Mouse (Mus musculus) lung, postnatal 14 days (tissue): ENCODE results near the gene Rgs6.

Experiments
- DNase-seq: peaks from one replicate; pipeline ENCODE4 v3.0.0; 2021

Rgs6 gene

GRCm38 (mm10) chr12:82762046-82762445 is 174.0 kb downstream of the Rgs6 start:
- no peak for DNase-seq

DNA sequence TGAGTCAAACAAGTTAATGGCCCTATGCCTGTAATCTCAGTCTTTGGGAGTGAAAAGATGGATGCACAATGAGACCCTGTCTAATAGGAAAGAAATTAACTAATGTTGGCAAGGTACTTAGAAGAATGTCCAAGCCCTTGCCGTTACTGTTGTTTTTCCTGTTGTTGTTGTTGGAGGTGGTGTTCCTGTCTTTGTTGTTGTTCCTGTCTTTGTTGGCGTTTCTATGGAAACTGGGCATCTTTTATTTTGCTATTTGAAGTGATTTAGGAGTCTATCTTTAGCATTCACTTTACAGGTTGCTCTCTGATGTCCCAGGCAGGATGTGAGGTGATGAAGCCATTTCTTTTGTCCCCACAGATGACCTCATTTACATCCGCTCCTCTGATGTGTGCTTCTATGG is 180.6 kb downstream of the Rgs6 start:
- DNase-seq = no peak

GRCm38 (mm10) chr12:82772215-82772614 is 184.1 kb downstream of the Rgs6 start:
- DNase-seq = no peak

GRCm38 (mm10) chr12:82774576-82774975 is 186.5 kb downstream of the Rgs6 start:
- DNase-seq = no peak

GRCm38 (mm10) chr12:82776686-82777085 is 188.6 kb downstream of the Rgs6 start:
- DNase-seq = no peak

DNA sequence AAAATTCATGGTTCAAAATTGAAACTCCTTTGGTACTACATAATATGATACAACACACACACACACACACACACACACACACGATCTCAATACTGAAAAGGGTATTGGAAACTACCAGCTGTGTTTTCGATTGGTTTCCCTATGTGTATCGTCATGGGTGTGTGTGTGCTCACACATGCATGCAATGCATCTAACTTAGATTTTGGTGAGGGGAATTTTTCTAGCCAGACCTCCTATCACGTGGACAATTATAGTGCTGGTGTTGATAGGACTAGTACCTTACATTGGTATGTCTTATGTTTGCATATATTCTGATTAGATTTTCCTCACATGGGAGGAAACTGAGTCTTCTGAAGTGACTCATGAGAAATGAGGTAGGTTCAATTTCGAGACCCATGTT is 192.8 kb downstream of the Rgs6 start:
- no peak for DNase-seq

DNA sequence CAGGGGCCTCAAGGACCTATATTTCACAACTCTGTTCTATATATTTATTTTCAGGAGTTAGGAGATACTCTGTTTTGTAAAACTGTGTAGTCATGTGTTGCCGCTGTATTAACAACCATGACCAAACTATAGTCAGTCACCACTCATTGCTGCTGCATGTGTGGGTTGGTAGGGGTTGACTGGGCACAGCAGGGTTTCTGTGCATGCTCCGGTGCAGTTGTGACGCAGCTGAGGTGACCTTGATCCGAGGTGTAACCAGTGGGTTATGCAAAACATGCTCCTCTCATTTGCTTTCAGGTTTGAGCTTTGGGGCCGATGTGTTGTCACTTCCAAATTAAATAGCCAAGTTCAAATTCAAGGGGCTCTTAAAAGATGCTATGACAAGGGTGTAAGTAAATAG is 193.3 kb downstream of the Rgs6 start:
- DNase-seq = no peak

DNA sequence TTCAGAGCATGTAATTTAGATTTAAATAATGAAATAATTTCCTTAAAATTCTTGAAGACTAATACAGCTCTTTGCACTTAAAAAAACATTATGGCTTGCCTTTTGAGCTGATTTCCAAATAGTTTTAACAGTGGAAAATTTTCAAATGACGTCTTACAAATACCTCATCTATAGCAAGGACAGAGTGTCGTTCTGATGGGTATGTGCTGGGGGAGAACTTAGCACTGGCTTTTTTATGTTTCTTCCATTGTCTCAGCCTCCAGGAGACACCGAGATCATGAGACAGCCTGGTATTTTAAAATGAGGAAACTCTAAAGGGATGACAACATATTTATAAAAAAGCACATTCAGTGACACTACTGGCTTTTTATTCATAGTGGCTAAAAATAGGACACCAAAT is 204.0 kb downstream of the Rgs6 start:
- no peak for DNase-seq

GRCm38 (mm10) chr12:82799892-82800291 is 211.8 kb downstream of the Rgs6 start:
- DNase-seq = no peak

DNA sequence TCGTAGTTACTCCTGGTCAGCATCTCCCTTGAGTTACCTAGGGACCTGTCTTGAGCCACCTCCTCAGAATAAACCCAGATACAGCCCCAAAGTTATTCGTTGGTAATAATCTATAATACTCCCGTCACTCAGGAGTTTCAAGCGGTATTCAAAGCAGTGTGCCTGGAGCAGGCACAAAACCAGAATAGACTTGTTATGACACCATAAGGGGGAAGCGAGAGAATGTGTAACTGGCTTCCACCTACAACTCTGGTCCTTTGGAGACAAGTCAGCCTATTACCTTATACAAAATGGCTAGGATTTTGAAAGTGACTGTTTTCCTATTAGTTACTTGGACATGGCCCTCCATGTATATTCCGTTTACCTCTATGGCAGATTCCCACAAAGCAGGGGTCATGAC is 213.6 kb downstream of the Rgs6 start:
- no peak for DNase-seq

DNA sequence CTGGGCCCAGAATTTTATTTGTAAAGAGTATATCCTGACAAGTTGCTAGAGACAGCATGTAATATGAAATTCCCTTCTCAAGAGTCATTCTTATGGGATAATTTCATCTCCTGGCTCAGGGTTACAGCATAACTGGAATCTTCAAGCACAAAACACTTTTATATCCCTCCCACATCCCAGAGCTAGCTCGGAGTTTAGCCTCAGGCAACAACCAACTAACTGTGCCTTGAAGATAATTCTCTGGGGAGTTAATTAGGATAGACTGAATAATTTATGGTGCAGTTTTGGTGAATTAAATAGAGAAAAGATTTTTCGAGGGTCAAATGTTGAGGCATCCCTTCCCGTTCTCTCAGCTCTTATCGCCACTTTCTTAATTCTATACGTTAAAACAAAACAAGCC is 214.6 kb downstream of the Rgs6 start:
- DNase-seq = no peak

GRCm38 (mm10) chr12:82805167-82805566 is 217.1 kb downstream of the Rgs6 start:
- no peak for DNase-seq

GRCm38 (mm10) chr12:82810631-82811030 is 222.5 kb downstream of the Rgs6 start:
- no peak for DNase-seq

DNA sequence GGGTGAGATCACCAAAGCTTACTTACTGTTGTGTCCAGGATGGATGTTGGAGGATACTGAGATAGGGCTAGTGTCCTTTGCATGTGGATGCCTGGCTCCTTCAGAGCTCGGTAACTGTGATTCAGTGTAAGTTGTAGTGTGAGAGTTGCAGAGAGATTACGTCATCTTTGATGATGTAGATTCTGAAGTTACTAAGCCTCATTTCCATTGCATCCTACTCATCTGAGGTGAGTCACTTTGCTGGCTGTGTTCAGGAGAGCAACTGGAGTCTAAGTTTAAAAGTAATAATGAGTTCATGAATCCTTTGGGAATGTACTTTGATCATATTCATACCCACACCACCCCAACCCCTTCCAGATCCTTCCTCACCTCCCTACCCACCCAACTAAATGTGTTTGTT is 227.9 kb downstream of the Rgs6 start:
- DNase-seq = no peak

DNA sequence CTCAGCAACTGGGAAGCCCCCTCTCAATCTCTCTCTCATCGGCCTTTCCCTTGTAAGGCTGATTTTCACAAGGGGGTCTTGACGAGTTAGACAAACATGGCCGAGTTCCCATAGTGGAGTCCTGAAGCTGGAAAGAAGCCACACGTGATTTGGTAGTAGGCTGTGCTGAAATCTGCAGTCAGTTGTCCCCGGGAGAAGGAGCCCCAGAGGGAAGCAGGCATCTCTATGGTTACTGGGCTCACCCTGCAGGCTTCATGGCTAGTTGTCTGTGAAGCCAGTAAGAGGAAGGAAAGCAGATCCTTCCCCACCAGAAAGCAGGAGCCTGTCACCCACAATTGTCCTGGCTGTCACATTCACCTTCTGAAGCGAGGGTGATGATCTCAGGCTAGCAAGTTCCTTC is 231.2 kb downstream of the Rgs6 start:
- DNase-seq = no peak

DNA sequence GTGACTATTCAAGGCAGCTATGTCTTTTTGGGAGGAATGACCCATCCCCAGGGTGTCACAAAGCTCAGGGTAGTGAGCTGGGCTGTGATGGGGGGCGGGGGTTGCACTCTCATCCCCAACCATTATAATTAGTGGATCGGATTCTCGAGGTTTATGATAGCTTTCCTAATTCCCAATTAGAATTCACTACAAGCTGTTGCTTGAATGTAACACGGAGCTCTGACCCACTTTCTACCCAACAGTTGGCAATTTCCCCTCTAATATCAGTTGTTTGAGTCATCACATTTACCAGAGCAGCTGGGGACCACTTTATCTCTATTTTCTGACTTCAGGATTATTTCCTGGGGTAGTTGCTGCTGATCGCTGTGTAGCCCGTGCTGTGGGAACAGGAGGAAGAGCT is 231.9 kb downstream of the Rgs6 start:
- no peak for DNase-seq

DNA sequence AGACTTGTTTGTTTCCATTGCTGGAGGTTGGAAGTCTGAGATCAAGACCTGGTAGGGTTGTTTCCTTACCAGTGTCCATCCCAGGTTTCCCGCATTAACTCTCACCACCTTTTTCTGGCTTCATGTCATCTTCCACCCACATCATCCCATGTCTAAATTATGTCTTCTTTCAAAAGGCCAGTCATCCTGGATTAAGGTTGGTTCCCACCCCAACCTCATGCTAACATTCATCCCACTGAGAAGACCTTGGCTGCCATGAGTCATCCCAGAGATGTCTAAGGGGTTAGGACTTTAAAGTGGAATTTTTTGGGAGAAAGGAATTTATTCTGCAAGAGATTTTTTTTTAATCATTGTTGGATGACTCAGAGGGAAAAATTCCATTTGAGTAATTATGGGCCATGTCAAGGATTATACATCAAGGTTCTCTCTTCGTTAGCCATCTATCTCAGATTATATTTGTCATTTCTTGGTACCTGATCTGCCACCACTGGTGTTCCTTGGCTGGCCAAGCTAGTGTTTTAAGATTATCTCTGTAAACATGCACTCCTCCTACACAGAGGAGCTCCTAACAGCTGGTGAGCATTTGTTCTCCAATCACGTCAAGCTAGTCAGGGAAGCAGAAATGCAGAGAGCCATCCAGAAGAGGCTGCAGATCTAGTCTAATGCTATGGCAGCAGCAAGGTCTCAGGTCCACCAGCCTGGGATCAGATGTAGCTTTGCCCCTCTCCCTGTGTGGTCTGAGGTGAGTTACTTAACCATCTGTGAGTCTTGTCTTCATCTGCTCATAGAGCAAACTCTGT is 234.9 kb downstream of the Rgs6 start:
- no peak for DNase-seq

- no peak for DNase-seq
Observed at GRCm38 (mm10) chr12:82830333-82830732, 242.2 kb downstream of the Rgs6 start.

- no peak for DNase-seq
Observed at GRCm38 (mm10) chr12:82838544-82838943, 250.5 kb downstream of the Rgs6 start.

DNA sequence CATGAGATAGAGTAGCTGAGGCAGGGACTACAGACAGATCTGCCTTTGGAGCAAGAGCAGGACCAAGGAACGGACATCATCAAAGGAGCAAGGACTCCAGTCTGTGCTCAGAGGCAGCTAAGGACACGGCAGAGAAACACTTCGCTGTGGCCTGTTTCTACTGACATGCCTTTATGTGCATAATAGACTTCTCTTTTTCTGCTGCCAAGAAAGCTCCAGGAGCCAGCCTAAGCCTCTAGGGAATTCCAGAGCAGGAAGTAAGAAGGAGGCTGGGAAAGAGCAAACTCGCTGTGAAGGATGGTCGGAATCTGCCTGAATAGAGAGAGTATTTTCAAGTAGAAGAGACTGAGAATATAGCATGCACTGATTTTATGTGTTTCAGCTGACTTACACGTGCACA is 253.5 kb downstream of the Rgs6 start:
- DNase-seq = no peak

DNA sequence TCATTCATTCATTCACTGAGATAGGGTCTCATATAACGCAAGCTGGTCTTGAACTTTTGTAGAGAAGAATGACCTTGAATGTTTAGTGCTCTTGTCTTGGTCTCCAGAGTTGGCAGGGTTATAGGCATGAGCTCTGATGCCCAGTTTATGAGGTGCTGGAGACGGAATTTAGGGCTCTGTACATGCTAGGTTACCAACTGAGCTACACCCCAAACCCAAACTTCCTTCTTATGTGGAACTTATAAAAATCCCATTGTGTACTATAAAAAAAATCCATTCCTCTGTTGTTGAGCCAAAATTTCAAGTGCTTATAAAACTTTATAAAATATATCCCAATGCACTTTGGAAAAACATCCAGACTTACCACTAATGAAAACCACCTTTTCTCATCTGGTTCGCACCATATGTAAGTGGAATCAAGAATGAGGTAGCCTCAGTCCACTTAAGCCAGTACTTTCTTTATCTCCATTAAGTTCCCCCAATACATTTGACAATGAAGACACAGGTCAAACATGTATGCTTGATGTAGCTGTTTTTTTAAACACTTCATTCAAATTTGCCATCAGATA is 260.3 kb downstream of the Rgs6 start:
- no peak for DNase-seq

- DNase-seq = no peak
Observed at GRCm38 (mm10) chr12:82854902-82855301, 266.8 kb downstream of the Rgs6 start.

- no peak for DNase-seq
Observed at GRCm38 (mm10) chr12:82855333-82856107, 267.4 kb downstream of the Rgs6 start.

DNA sequence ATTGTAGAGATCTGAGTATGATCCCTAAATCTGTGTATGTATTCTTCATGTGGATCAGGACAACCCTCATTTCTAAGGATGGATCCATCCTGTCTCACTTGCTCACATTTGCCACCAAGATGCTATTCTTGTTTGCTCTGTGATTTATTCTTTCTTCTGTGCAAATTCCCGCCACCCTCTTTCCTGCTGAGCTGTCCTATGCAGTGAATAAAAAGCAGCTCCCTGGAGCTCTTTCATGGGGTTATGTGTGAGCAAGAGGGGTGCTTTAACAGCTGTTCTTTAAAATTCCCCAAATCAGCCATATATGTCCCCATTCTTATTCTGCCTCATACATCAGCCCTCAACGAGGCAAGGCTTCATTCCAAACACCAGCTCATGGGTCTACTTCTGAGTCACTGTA is 277.6 kb downstream of the Rgs6 start:
- DNase-seq = no peak
